Mouse (Mus musculus): ENCODE results near the gene Ubap1l. TPM values are rescaled to one million over a fixed set of nuclear protein-coding genes. Genes with fewer than 3 reads are reported as not detected.

The Ubap1l gene
- total and polyA plus RNA-seq, 2 experiments = 0.12 to 0.18 TPM

DNA sequence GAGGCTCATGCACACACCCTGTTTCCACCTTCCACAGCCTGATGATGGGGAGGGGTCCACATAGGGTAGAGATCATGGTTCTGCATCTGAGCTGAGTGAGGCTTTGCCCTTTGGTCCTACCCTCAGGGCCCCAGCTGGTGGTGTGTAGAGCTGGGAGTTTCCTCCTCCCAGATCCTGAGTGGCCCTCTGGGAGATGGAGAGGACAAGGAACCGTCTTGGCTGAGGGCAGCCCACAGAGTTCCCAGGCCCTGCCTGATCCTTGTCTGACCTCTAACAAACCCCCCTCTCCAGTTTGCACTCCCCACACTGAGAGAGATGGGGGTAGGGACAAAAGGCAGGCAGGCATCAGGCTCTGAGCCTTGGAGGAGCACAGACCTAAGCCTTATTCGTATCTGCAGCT lies 33.5 kb downstream of the Ubap1l start:
- no peak overlapping the region for H3K4me3 ChIP-seq (ENCODE audit: insufficient read depth, low read depth, low read length)
- peaks cover 9% of the 10 kb centered on the region; the same call in 1 of the 2 replicates for H3K27me3 ChIP-seq (ENCODE audit: control insufficient read depth, insufficient read depth, low read length)
- H3K79me2 ChIP-seq (ENCODE audit: control insufficient read depth, insufficient read depth, low read length) = no peaks in the 10 kb centered on the region
- no peak overlapping the region for H3K9ac ChIP-seq (ENCODE audit: low read depth, low read length)
- DNase-seq (ENCODE audit: extremely low read depth, low read depth, low spot score) = no peak
- peaks cover 11% of the 10 kb centered on the region; the same call in 1 of the 2 replicates for H3K4me1 ChIP-seq (ENCODE audit: control insufficient read depth, insufficient read depth, low read length)
- 90% methylated on average over 2 of the region's 2 CpGs for WGBS
- no peaks in the 10 kb centered on the region for H3K36me3 ChIP-seq (ENCODE audit: control insufficient read depth, insufficient read depth, low read length)
- no peak for TF ChIP-seq POLR2A (IDR thresholded peaks at IDR 0.05; ENCODE audit: extremely low read depth, insufficient read depth, low read length)
- no peak for TF ChIP-seq CTCF (IDR thresholded peaks at IDR 0.05; ENCODE audit: low read depth, low read length)
- H3K27ac ChIP-seq (replicated peaks; ENCODE audit: insufficient read depth, low read depth, low read length) = no peak overlapping the region

DNA sequence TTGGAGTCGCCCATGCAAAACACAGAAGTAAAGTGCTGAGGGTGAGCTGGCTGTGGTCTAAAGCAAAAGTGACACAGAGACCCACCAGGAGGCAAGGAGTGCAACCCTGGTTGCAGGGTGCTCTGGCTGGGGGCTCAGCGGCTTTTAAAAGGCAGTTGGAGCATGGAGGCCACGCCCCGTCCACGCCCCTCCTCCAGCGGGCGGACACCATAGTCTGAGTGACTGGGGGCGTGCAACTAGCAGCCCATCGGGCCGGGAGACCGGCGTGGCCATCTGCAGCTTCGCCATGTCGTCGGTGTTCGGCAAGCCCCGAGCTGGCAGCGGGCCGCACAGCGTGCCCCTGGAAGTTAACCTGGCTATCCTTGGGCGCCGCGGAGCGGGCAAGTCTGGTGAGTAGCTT lies 37.4 kb downstream of the Ubap1l start, which contains the start of gene Rasl12:
Gene Rasl12 (plus strand): TSS at position 228 of the 400 bp plus-strand sequence.
- 0 out of 2 replicates have a peak, but pooled peaks cover 2% of the 10 kb centered on the region for H3K4me1 ChIP-seq (ENCODE audit: control insufficient read depth, insufficient read depth, low read length)

DNA sequence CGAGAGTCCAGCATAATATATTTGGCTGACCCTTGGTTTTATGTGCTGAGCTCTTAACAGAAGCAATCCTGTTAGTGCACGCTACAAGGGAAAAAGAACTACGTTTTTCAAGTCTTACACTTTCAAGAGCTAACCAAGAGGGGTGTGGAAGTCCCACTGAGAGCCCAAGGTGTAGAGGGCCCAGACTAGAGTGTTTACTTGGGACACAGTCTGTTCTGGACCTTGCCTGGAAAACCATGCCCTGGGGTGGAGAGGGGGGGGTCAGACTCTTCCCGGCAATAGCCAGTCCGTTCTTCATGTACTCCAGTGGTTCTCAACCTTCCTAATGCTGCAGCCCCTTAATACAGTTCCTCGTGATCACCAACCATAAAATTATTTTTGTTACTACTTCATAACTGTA lies 39.1 kb downstream of the Ubap1l start:
- 85% methylated on average over 6 of the region's 6 CpGs for WGBS
- no peak for DNase-seq (ENCODE audit: extremely low read depth, low read depth, low spot score)
- no peak overlapping the region for H3K4me3 ChIP-seq (ENCODE audit: insufficient read depth, low read depth, low read length)
- no peak for TF ChIP-seq POLR2A (IDR thresholded peaks at IDR 0.05; ENCODE audit: extremely low read depth, insufficient read depth, low read length)
- TF ChIP-seq CTCF (IDR thresholded peaks at IDR 0.05; ENCODE audit: low read depth, low read length) = no peak
- no peaks in the 10 kb centered on the region for H3K36me3 ChIP-seq (ENCODE audit: control insufficient read depth, insufficient read depth, low read length)
- 0 out of 2 replicates have a peak, but pooled peaks cover 2% of the 10 kb centered on the region for H3K27me3 ChIP-seq (ENCODE audit: control insufficient read depth, insufficient read depth, low read length)
- H3K27ac ChIP-seq (replicated peaks; ENCODE audit: insufficient read depth, low read depth, low read length) = no peak overlapping the region
- H3K79me2 ChIP-seq (ENCODE audit: control insufficient read depth, insufficient read depth, low read length) = no peaks in the 10 kb centered on the region
- no peak overlapping the region for H3K9ac ChIP-seq (ENCODE audit: low read depth, low read length)
- no peaks in the 10 kb centered on the region for H3K4me1 ChIP-seq (ENCODE audit: control insufficient read depth, insufficient read depth, low read length)

More for the DNA sequence above, 37.4 kb downstream of the Ubap1l start, which contains the start of gene Rasl12:
- no peaks in the 10 kb centered on the region for H3K79me2 ChIP-seq (ENCODE audit: control insufficient read depth, insufficient read depth, low read length)
- no peaks in the 10 kb centered on the region for H3K36me3 ChIP-seq (ENCODE audit: control insufficient read depth, insufficient read depth, low read length)
- 0 out of 2 replicates have a peak, but pooled peaks cover 2% of the 10 kb centered on the region for H3K27me3 ChIP-seq (ENCODE audit: control insufficient read depth, insufficient read depth, low read length)
- TF ChIP-seq POLR2A (IDR thresholded peaks at IDR 0.05; ENCODE audit: extremely low read depth, insufficient read depth, low read length) (no peak), CTCF (IDR thresholded peaks at IDR 0.05; ENCODE audit: low read depth, low read length) (no peak)
- H3K27ac ChIP-seq (replicated peaks; ENCODE audit: insufficient read depth, low read depth, low read length) = no peak within 1 kb of the TSS
- no peak for DNase-seq (ENCODE audit: extremely low read depth, low read depth, low spot score)
- H3K4me3 ChIP-seq (ENCODE audit: insufficient read depth, low read depth, low read length) = peak within 1 kb of the TSS; percentile 35; the same call in 1 of the 2 replicates
- WGBS = 4% methylated on average over 24 of the region's 24 CpGs
- H3K9ac ChIP-seq (ENCODE audit: low read depth, low read length) = no peak within 1 kb of the TSS; the same call in 1 of the 2 replicates

DNA sequence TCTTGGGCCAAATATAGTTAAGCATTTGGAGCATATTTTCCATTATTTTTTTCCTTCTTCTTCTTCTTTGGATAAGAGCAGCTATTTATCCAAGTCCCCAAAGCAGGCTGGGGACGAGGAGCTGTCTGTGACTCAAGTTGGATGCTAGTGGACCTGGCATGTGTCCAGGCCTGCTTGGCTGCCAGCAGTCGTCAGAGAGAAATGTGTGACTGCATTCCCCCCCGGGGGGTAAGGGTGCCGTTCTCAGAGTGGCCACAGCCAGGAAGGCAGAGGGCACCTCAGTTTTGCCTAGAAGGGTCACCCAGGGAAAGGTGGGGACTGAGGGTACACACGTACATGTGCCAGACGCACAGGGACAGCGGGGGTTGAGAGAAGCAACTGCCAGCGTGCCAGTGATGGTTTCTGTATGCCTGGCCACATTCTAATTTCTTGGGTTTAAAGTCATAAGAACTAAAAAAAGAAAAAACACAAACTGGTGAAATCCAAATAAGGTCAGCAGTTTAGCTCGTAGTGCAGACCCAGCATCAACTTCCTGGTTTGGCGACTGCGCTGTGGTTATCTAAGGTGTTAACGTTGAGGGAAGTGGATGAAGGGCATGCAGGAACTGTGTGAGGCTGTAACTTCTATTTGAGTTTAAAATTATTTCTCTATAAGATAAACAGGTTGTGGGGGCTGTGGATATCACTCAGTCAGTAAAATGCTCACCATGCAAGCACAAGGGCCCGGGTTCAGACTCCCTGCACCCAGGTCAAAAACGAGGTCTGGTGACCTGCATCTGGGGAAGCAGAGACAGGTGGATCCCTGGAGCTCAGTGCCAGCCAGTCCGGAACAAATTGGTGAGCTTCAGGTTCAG lies 43.7 kb downstream of the Ubap1l start:
- no peak for DNase-seq (ENCODE audit: extremely low read depth, low read depth, low spot score)
- H3K27ac ChIP-seq (replicated peaks; ENCODE audit: insufficient read depth, low read depth, low read length) = no peak overlapping the region
- no peak overlapping the region for H3K9ac ChIP-seq (ENCODE audit: low read depth, low read length)
- no peak overlapping the region for H3K4me3 ChIP-seq (ENCODE audit: insufficient read depth, low read depth, low read length)
- TF ChIP-seq CTCF (IDR thresholded peaks at IDR 0.05; ENCODE audit: low read depth, low read length) = no peak
- TF ChIP-seq POLR2A (IDR thresholded peaks at IDR 0.05; ENCODE audit: extremely low read depth, insufficient read depth, low read length) = no peak
- peaks cover 2% of the 10 kb centered on the region; the same call in 1 of the 2 replicates for H3K4me1 ChIP-seq (ENCODE audit: control insufficient read depth, insufficient read depth, low read length)
- no peaks in the 10 kb centered on the region for H3K36me3 ChIP-seq (ENCODE audit: control insufficient read depth, insufficient read depth, low read length)
- WGBS = 67% methylated on average over 15 of the region's 15 CpGs
- no peaks in the 10 kb centered on the region for H3K79me2 ChIP-seq (ENCODE audit: control insufficient read depth, insufficient read depth, low read length)
- no peaks in the 10 kb centered on the region for H3K27me3 ChIP-seq (ENCODE audit: control insufficient read depth, insufficient read depth, low read length)

DNA sequence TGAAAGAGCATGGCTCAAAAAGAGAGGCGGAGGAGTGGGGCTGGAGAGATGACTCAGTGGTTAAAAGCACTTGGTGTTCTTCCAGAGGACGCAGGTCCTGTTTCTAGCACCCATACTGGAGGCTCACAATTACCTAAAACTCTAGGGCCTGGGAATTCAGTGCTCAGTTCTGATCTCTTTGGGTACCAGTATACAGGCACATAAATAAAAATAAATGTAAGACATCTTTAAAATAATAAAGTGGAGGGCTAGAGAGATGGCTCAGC lies 44.3 kb downstream of the Ubap1l start:
- Histone ChIP-seq H3K36me3 (ENCODE audit: control insufficient read depth, insufficient read depth, low read length) (no peaks in the 10 kb centered on the region), H3K27ac (replicated peaks; ENCODE audit: insufficient read depth, low read depth, low read length) (no peak overlapping the region), H3K79me2 (ENCODE audit: control insufficient read depth, insufficient read depth, low read length) (no peaks in the 10 kb centered on the region), H3K9ac (ENCODE audit: low read depth, low read length) (no peak overlapping the region), H3K4me1 (ENCODE audit: control insufficient read depth, insufficient read depth, low read length) (peaks cover 2% of the 10 kb centered on the region; the same call in 1 of the 2 replicates), H3K27me3 (ENCODE audit: control insufficient read depth, insufficient read depth, low read length) (no peaks in the 10 kb centered on the region), H3K4me3 (ENCODE audit: insufficient read depth, low read depth, low read length) (no peak overlapping the region)
- WGBS = 90% methylated on average over 2 of the region's 2 CpGs
- TF ChIP-seq CTCF (IDR thresholded peaks at IDR 0.05; ENCODE audit: low read depth, low read length) (no peak), POLR2A (IDR thresholded peaks at IDR 0.05; ENCODE audit: extremely low read depth, insufficient read depth, low read length) (no peak)
- no peak for DNase-seq (ENCODE audit: extremely low read depth, low read depth, low spot score)

DNA sequence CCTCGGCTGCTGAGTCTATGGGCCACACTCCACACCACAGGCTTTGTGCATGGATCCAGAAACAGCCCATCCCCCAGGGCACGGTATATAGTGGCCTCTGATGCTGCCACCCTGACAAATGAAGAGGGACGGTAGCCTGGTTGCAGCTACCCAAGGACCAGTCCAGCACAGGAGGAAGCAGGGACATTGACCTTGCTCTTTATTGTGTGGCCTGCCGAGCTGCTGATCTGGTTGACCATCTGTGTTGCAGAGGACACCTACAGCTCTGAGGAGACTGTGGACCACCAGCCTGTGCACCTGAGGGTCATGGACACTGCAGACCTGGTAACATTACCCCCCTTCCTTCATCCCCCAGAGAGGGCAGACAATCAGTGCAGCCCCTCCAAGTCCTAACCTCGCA lies 46.5 kb downstream of the Ubap1l start:
- TF ChIP-seq POLR2A (IDR thresholded peaks at IDR 0.05; ENCODE audit: extremely low read depth, insufficient read depth, low read length) (no peak), CTCF (IDR thresholded peaks at IDR 0.05; ENCODE audit: low read depth, low read length) (no peak)

More for the DNA sequence above, 46.5 kb downstream of the Ubap1l start:
- no peak for DNase-seq (ENCODE audit: extremely low read depth, low read depth, low spot score)
- Histone ChIP-seq H3K36me3 (ENCODE audit: control insufficient read depth, insufficient read depth, low read length) (no peaks in the 10 kb centered on the region), H3K27me3 (ENCODE audit: control insufficient read depth, insufficient read depth, low read length) (no peaks in the 10 kb centered on the region), H3K9ac (ENCODE audit: low read depth, low read length) (no peak overlapping the region), H3K4me3 (ENCODE audit: insufficient read depth, low read depth, low read length) (no peak overlapping the region), H3K79me2 (ENCODE audit: control insufficient read depth, insufficient read depth, low read length) (no peaks in the 10 kb centered on the region), H3K4me1 (ENCODE audit: control insufficient read depth, insufficient read depth, low read length) (peaks cover 2% of the 10 kb centered on the region; the same call in 1 of the 2 replicates), H3K27ac (replicated peaks; ENCODE audit: insufficient read depth, low read depth, low read length) (no peak overlapping the region)
- WGBS = 87% methylated on average over 5 of the region's 5 CpGs

Measured in liver, adult 2 months (tissue).